ENCODE assay signal across 12 mouse cellular contexts in the genomic region with DNA sequence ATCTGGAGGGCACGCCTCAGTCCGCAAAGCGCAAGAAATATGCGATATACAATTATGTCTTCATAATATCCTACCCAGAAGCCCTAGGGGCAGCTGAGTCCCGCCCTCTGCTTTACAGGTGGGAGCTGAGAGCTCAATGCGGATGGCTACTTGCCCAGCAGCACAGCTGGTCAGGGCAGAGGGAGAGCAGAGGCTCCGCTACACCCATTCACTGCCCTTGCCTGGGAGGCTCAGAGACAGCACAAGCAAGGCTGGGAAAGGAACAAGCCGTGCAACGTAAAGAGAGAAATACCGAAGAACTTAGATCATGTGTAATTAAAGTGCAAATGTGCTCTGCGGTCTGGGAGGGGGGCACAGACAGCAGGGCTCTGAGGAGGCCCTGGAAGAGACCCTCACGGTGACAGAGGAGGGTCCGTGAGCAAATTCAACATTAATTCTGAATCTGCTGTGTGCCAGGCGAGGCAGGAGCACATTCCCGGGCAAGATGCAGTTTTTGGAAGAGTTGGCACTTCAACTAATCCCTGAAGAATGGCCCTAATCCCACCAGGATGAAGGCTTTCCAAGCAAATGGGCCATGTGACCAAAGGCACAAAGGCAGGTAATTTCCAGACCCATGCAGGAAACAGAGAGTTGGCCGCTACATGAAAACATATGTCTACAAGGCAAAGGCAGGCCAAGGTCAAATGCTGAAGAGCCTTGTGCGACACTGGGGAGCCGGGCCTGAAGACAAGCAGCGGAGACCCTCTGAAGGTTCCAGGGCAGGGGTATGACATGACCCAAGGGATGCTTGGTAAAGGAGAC.
DNase-seq lines count a peak whose midpoint lies in the region; ATAC-seq lines count a peak whose summit lies in the region.
"Had no signal": no experiment of that assay in that cellular context is flagged by ENCODE, and none has a peak within 500 bp of the region (broad histone marks: within the 10 kb centered on the region; RNA-seq: fewer than 3 reads in every experiment).

No protein-coding gene starts in this region.

- no peaks in the 10 kb centered on the region for H3K27me3 ChIP-seq in heart, embryonic 11.5 days (ENCODE audit: control insufficient read depth, insufficient read depth, low read length)
- H3K27me3 ChIP-seq in forebrain, embryonic 15.5 days = no peaks in the 10 kb centered on the region
- H3K27me3 ChIP-seq in midbrain, embryonic 14.5 days (ENCODE audit: control insufficient read depth, insufficient read depth, low read length) = no peaks in the 10 kb centered on the region
- H3K27me3 ChIP-seq: kidney, embryonic 15.5 days; Patski had no signal

- DNase-seq in heart, adult 8-10 months (ENCODE audit: low spot score) = no peak
- peak; percentile 83 for DNase-seq in cerebellum, adult 9-10 months
- DNase-seq in midbrain, embryonic 14.5 days = peak; percentile 34
- DNase-seq in MN1 (ENCODE audit: low spot score) = no peak
- DNase-seq in c-Kit-positive CD71-positive TER-119-positive erythroid progenitor cells, embryonic 14.5 days (ENCODE audit: low spot score) = no peak
- DNase-seq: right cerebral cortex, postnatal 14 days had no signal

- WGBS in heart, embryonic 11.5 days (ENCODE audit: insufficient replicate concordance) = 77% methylated on average over 19 of the region's 19 CpGs
- WGBS in forebrain, embryonic 15.5 days = 39% methylated on average over 19 of the region's 19 CpGs
- WGBS in midbrain, embryonic 14.5 days = 68% methylated on average over 19 of the region's 19 CpGs

- H3K4me1 ChIP-seq in heart, embryonic 11.5 days (ENCODE audit: control insufficient read depth, insufficient read depth, low read length) = peaks cover 51% of the 10 kb centered on the region
- peaks cover 34% of the 10 kb centered on the region for H3K4me1 ChIP-seq in forebrain, embryonic 15.5 days
- peaks cover 19% of the 10 kb centered on the region; the same call in 1 of the 2 replicates for H3K4me1 ChIP-seq in midbrain, embryonic 14.5 days (ENCODE audit: control insufficient read depth, insufficient read depth, low read length)

- no peaks in the 10 kb centered on the region for H3K9me3 ChIP-seq in heart, embryonic 11.5 days (replicated peaks; ENCODE audit: control insufficient read depth, low read length)
- H3K9me3 ChIP-seq in forebrain, embryonic 15.5 days = no peaks in the 10 kb centered on the region
- H3K9me3 ChIP-seq in midbrain, embryonic 14.5 days (ENCODE audit: control insufficient read depth, low read length) = no peaks in the 10 kb centered on the region
- H3K9me3 ChIP-seq: kidney, embryonic 15.5 days had no signal

- no peaks in the 10 kb centered on the region for H3K36me3 ChIP-seq in heart, embryonic 11.5 days (ENCODE audit: control insufficient read depth, insufficient read depth, low read length)
- H3K36me3 ChIP-seq in forebrain, embryonic 15.5 days = no peaks in the 10 kb centered on the region
- H3K36me3 ChIP-seq in midbrain, embryonic 14.5 days (ENCODE audit: control insufficient read depth, insufficient read depth, low read length) = no peaks in the 10 kb centered on the region

- peak overlapping the region; percentile 64 for H3K27ac ChIP-seq in heart, embryonic 11.5 days (ENCODE audit: low read depth, low read length)
- H3K27ac ChIP-seq in forebrain, embryonic 15.5 days (replicated peaks) = peak overlapping the region; percentile 85
- no peak overlapping the region for H3K27ac ChIP-seq in midbrain, embryonic 14.5 days (replicated peaks; ENCODE audit: low read depth, low read length)
- H3K27ac ChIP-seq: kidney, embryonic 15.5 days had no signal

- H3K4me3 ChIP-seq in heart, embryonic 11.5 days (ENCODE audit: low read depth, low read length) = no peak overlapping the region
- no peak overlapping the region for H3K4me3 ChIP-seq in forebrain, embryonic 15.5 days
- no peak overlapping the region for H3K4me3 ChIP-seq in midbrain, embryonic 14.5 days (replicated peaks; ENCODE audit: low read depth, low read length)
- H3K4me3 ChIP-seq: kidney, embryonic 15.5 days; myocyte had no signal

- H3K9ac ChIP-seq in heart, embryonic 11.5 days (ENCODE audit: low read depth, low read length) = peak overlapping the region; percentile 46; the same call in 1 of the 2 replicates
- no peak overlapping the region for H3K9ac ChIP-seq in forebrain, embryonic 15.5 days (replicated peaks)
- H3K9ac ChIP-seq in midbrain, embryonic 14.5 days (replicated peaks; ENCODE audit: low read length) = no peak overlapping the region
- H3K9ac ChIP-seq: kidney, embryonic 15.5 days had no signal

- ATAC-seq in heart, embryonic 11.5 days (replicated peaks; ENCODE audit: insufficient number of reproducible peaks, low FRiP score, low TSS enrichment) = no peak
- ATAC-seq in forebrain, embryonic 15.5 days (replicated peaks) = peak; percentile 73
- ATAC-seq in midbrain, embryonic 14.5 days (ENCODE audit: low FRiP score, low TSS enrichment) = no peak; the same call in 1 of the 2 replicates
- no peak for ATAC-seq in megakaryocyte-erythroid progenitor cell, adult 5-6 weeks (replicated peaks; ENCODE audit: low FRiP score, low TSS enrichment, poor library complexity, severe bottlenecking)
- ATAC-seq: Patski had no signal

- H3K4me2 ChIP-seq in heart, embryonic 11.5 days = no peak overlapping the region
- H3K4me2 ChIP-seq in forebrain, embryonic 15.5 days (replicated peaks) = no peak overlapping the region
- no peak overlapping the region for H3K4me2 ChIP-seq in midbrain, embryonic 14.5 days (ENCODE audit: low read length)
- H3K4me2 ChIP-seq: kidney, embryonic 15.5 days had no signal

Comparison
In these comparisons a context has a peak if more than half of its experiments do, and no peak if none do; other contexts are left out.
1. DNase-seq: peak in cerebellum, adult 9-10 months (single experiment) and midbrain, embryonic 14.5 days (single experiment); none in heart, adult 8-10 months (single experiment), MN1 (single experiment) and c-Kit-positive CD71-positive TER-119-positive erythroid progenitor cells, embryonic 14.5 days (single experiment).